Mouse (Mus musculus) heart, adult 8-10 months (tissue): ENCODE results near the gene Atg9b. TPM values are rescaled to one million over a fixed set of nuclear protein-coding genes. Genes with fewer than 3 reads are reported as not detected.

Experiments used
- DNase-seq: peaks from one replicate; pipeline ENCODE4 v3.0.0; 2022; ENCODE audit warnings: low spot score
- total RNA-seq, 4 experiments: library from RNA; stranded (reverse); gene quantifications; 2 replicates each; pipeline ENCODE4 v1.2.4; 2022

Gene Atg9b
- total RNA-seq, 4 experiments from 2014 or later, result 0.73 to 1.7 (median 1.1) TPM

DNA sequence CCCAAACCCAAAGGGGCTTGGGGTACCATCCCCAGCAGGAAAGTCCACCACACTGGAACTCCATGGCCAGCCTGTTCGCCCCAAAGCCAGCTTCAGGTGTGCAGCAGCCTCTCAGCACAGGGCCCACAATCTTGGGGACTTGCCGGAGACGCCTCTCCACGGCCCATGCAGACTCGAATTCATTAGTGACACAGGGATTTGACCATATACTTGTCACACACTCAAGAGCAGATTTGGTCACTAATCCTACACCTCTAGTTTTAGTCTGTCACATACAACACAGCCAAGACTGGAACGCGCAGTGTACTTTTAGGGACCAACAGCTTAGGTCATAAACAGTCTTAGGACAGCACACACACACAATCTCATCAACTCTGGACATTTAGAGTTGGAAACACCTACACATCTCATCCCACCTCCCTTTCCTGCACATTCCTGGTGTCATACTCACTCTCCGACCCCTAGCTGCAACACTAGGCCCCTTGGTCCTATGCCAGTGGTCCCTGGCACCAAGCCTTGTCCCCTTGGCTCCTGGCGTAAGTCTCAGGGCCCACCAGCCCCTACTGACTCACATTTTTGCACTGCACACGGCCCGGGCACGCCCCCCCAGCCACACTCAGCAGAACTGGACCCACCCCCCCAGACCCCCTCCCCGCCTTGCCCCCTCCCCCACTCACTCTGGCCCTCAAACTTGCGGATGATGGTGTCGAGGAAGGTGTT lies 41.3 kb downstream of the Atg9b start:
- no peak for DNase-seq

- no peak for DNase-seq
Observed at GRCm38 (mm10) chr5:24350073-24350472, 41.9 kb downstream of the Atg9b start.

GRCm38 (mm10) chr5:24348546-24348945 lies 43.4 kb downstream of the Atg9b start:
- DNase-seq, result no peak

DNA sequence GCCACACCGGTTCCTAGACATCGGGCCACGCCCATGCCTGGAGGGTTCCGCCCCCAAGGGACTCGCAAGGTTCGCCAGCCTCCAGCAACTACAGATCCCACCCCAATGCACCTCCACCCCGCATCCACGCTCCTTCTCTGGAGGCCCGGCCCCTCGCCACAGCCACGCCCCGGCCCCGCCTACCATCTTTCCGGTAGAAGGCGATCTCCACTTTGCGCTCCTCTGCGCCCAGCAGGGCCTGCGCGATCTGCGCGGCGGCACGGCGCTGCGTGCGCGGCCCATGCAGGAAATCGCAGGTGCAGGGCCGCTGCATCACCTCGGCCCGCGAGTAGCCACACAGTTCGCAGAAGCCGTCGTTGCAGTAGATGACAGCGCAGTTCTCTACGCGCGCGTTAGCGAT lies 43.8 kb downstream of the Atg9b start:
- no peak for DNase-seq

GRCm38 (mm10) chr5:24347186-24347875 lies 44.6 kb downstream of the Atg9b start:
- no peak for DNase-seq

- DNase-seq, result no peak
Observed at GRCm38 (mm10) chr5:24346313-24346712, 45.6 kb downstream of the Atg9b start.

DNA sequence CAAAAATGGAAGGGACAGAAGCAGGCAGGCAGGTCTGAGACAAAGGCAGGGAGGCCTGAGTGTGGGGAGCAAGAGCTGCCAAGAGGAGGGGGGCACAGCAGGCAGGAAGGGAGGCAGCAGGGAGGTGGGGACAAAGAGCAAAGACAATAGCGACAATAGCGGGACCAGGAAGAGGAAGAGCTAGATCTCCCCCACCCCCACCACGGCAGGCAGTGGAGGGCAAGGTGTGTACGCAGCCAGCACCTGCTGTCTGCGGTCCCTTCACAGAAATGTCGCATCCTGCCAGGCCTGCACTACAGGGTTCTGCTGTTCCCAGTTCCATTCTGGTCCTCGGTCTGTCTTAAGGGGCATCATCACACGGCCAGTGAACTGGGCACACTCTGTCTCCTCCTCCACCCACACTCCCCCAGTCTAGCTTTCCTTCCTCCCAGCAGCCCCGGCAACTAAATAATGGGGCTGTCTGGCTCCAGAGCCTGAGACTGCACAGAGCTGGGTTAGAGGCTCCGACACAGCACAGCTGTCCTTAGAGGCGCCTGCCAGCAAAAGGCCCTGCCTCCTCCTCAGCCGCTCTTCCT lies 47.4 kb downstream of the Atg9b start:
- no peak for DNase-seq

DNA sequence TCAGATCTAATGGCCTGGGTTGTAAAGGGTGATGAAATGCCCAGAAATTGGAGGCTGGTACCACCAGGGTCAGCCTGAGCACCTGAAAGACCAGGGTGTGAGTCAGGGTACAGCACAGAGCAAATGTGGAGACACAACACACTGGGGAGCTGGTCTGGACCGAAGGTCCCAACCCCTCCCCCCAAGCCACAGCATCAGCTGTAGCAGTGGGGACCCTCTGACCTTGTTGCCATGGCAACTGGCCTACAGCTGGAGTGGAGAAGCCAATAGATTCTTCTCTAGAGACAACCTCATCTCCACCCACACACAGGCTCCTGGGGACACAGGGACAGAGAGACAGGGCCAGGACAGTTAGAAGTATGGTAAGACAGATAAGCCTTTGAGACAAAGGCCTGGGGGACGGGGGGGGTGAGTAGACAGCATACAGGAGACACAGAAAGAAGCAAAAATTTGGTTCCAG lies 47.9 kb downstream of the Atg9b start:
- no peak for DNase-seq

DNA sequence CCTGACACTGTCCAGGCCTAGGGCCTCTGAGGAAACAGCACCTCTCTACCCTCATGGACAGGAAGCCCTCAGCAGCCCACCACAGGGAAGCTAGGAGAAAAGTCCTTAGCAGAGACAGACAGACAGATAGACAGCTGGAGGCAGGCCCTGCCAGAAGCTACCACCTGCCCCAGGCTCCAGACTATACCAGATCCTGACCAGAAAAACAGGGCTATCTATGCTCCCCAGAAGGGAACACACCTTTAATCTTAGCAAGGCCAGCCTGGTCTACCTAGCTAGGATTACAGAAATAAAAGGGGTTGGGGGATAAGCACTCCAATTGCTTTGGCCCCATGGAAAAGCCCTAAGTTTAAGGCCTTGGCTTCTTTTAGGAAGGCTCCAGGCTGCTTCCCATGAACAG lies 48.6 kb downstream of the Atg9b start:
- no peak for DNase-seq

GRCm38 (mm10) chr5:24342966-24343365 lies 49.0 kb downstream of the Atg9b start:
- no peak for DNase-seq

DNA sequence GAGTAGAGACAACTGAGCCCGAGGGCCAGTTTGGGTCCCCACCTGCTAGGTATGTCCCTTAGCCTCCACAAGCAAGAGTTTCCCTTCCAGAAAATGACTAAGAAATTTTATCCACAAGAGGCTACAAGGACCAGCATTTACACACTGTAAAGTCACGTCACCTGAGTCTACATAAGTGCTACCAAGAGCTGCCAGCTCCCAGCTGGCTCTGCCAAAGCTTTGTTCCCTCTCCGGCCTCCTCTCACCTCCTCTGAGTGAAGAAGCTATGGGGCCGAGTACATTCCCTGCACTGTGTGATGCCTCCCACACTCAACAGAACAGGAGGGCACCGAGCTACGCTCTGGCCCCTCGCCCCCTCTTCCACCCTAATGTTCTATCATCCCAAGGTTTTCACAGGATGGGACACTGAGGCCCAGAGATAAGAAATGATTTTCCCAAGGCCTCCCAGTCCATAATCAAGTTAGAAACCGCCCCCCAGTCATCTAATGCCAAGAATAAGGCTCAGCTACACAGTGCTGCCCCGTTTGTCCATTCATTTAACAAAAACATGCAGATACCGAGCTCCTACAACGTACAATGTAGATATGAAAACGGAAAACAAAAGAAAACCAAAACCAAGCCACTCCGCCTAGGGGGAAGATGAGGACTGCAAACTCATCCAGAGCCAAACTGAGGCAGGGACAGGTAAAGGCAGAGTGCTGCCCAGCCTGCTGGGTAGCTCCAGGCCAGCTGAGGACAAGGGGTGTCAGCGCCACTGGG lies 49.6 kb downstream of the Atg9b start:
- no peak for DNase-seq

DNA sequence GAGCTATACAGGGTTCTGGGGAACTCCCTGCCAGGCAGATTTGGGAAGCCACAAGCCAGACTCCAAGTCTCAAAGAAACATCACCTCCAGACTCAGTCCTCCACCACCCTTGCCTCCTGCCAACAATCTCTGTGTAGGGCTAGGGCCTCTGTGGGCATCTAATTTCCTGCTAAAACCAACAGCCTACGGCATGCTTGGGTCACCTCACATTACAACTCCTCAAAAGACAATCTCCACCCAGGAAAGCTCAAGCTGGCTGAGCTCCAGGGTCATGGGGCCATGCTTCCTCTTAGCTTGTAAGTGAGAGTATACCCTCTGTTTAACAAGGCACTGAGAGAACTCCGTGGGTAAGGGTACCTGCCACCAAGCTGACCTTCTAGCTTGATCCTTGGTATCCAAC lies 54.1 kb downstream of the Atg9b start:
- DNase-seq, result no peak

DNA sequence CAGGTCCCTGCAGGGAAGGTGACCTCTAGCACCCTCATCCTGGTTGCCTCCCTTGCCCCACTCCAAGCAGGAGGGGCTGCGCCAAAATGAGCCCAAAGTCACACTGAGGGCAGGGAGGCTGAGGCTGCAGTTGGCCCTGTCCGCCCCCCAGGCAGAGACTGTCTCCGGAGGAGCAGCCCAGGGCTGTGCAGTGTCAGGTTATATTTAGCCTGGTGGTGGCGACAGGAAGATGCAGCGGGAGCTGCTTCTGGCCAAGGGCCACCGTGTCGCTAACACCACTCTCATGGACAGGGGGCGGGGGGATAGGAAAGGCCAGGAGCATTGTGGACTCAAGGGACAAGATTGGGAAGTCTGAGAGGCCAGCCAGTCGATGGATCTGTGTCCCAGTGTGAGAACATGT lies 54.6 kb downstream of the Atg9b start:
- peak; percentile 55 for DNase-seq

DNA sequence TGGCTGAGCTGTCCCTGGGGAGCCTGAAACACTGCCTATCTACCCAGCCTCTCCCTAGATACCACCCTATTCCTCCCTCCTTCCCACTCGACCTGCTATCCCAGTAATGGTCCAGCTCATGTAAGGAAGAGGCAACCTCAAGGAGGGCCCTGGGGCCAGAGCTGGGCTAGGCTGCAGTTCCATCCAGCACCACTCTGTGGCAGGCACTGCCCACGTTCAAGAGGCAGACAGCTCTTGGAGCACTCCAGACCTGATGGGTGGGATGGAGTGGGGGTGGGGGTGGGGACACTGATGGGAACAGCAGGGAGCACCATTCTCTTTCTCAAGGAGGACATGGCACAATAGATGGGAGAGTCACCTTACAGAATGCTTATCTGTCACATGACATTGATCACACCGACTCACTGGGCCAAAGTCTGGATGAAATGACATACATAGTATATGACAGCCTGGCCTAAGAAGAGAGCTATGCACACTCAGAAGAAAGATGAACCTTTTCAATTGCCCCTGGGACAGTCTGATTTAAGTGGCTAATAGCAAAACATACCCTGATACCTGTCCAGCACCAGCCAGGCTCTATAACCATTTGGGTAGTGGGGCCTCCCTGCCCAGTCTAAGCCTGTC lies 55.9 kb downstream of the Atg9b start:
- no peak for DNase-seq

- DNase-seq, result no peak
Observed at GRCm38 (mm10) chr5:24334749-24335148, 57.2 kb downstream of the Atg9b start.

Other genes starting within 250 kb of the Atg9b start
- gene Nupl2, start 227.2 kb downstream of the Atg9b start, total RNA-seq, result 1 to 10 TPM; 7.0 to 9.2 (median 7.9) TPM
- gene Kcnh2, start 40.5 kb downstream of the Atg9b start, total RNA-seq, result 10 to 100 TPM; 48.8 to 95.2 (median 71.0) TPM
- 10 to 100 TPM; 21.4 to 26.9 (median 23.8) TPM for gene Nos3, start 27.3 kb downstream of the Atg9b start, total RNA-seq
- gene Abcb8, start 1.5 kb upstream of the Atg9b start, total RNA-seq, result 100 to 1,000 TPM in 2 of 4 experiments, 10 to 100 TPM in 2; 96.5 to 106 (median 101) TPM
- under 1 TPM in 1 of 4 experiments, not detected in 3; 0.16 TPM for gene Asic3, start 21.2 kb upstream of the Atg9b start, total RNA-seq
- gene Cdk5, start 31.4 kb upstream of the Atg9b start, total RNA-seq, result 10 to 100 TPM; 17.3 to 23.7 (median 19.1) TPM
- 10 to 100 TPM; 21.9 to 32.5 (median 24.7) TPM for gene Slc4a2, start 31.7 kb upstream of the Atg9b start, total RNA-seq
- gene Fastk, start 53.1 kb upstream of the Atg9b start, total RNA-seq, result 100 to 1,000 TPM; 297 to 351 (median 327) TPM
- 10 to 100 TPM in 3 of 4 experiments, 1 to 10 TPM in 1; 9.8 to 12.3 (median 11.8) TPM for gene Tmub1, start 55.7 kb upstream of the Atg9b start, total RNA-seq
- 100 to 1,000 TPM in 1 of 4 experiments, 10 to 100 TPM in 3; 88.8 to 101 (median 95.0) TPM for gene Agap3, start 60.0 kb upstream of the Atg9b start, total RNA-seq
- not detected for gene Gbx1, start 135.1 kb upstream of the Atg9b start, total RNA-seq
- 100 to 1,000 TPM in 2 of 4 experiments, 10 to 100 TPM in 2; 97.3 to 112 (median 103) TPM for gene Asb10, start 148.8 kb upstream of the Atg9b start, total RNA-seq
- not detected for gene 4931409K22Rik, start 164.7 kb upstream of the Atg9b start, total RNA-seq
- gene Abcf2, start 185.3 kb upstream of the Atg9b start, total RNA-seq, result 10 to 100 TPM; 53.6 to 60.6 (median 56.2) TPM
- gene Chpf2, start 194.6 kb upstream of the Atg9b start, total RNA-seq, result 1 to 10 TPM; 7.4 to 9.5 (median 7.7) TPM
- 10 to 100 TPM; 56.8 to 62.6 (median 60.6) TPM for gene Smarcd3, start 232.3 kb upstream of the Atg9b start, total RNA-seq